Mouse (Mus musculus) layer of hippocampus, adult 11-12 months (tissue): ENCODE measurements around the gene Ccdc124.

Source experiments
- DNase-seq: peaks from one replicate; pipeline ENCODE4 v3.0.0; 2022; ENCODE audit warnings: low spot score

The Ccdc124 gene

GRCm38 (mm10) chr8:70873364-70873985 is at the start of gene Ccdc124:
Ccdc124 (minus strand) TSS chr8:70873935.
- DNase-seq = peak; percentile 97

DNA sequence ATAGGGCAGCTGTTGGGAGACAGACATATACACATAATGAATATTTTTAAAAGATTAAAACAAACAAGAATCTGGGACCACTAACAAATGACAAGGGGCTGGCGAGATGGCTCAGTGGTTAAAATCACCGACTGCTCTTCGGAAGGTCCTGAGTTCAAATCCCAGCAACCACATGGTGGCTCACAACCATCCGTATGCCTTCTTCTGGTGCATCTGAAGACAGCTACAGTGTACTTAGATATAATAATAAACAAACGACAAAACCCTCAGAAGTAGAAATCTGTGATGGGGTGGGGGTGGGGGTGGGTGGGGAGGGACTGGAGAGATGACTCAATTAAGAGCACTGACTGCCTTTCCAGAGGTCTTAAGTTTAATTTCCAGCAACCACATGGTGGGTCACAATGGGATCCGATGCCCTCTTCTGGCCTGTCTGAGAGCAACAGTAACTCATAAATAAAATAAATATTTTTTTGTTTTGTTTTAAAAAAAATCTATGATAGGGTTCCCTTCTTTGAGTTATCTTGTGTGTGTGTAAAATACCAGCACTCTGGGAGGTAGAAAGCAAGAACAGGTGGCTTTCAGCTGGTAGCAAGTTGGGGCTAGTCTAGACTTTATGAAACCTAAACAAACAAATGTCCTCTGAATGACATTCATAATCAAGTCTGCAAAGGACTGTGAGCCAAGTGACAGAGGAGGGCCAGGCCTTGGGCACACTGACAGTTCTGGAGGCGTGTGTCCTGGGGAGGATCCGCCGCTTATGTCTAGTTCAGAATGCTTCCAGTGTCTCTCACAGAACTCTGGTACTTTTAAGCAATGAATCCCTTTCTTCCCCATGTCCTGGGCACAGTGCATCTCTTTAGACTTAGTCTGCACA is 46.6 kb upstream of the Ccdc124 start:
- DNase-seq = no peak

DNA sequence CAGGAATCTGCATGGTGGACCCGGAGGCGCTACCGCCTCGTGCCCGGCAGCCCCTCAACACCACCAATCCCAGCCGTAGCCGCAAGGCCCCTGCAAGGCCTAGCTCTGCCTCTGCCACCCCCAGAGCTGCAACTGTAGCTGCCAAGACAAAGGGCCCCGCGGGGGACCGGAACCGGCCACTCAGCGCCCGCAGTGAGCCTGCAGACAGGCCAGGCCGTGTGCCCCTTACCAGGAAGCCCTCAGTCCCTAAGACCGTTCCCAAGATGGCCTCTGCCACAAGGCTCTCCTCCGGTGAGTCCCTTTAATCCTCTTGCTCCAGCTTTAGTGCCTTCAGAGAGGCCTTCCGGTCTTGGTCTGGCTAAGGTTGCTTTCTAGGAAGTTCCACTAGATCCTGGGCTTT is 41.0 kb upstream of the Ccdc124 start:
- no peak for DNase-seq

DNA sequence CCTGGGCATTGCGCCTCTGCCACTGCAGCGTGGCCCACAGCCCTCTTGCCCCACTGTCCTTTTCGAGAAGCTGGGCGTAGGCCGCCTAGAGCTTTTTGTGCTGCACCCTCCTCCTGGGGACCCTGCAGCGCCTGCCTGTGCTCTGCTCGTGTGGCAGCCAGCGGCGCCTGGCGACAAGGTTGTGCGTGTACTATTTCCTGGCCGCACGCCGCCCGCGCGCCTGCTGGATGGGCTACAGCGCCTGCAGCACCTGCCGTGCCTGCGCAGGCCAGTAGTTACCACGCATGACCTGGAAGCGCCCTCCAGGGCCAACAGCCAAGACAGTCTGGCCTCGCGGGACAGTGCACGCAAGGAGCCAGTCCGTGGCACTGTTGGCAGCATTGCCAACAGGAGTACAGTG is 39.8 kb upstream of the Ccdc124 start:
- DNase-seq = no peak

DNA sequence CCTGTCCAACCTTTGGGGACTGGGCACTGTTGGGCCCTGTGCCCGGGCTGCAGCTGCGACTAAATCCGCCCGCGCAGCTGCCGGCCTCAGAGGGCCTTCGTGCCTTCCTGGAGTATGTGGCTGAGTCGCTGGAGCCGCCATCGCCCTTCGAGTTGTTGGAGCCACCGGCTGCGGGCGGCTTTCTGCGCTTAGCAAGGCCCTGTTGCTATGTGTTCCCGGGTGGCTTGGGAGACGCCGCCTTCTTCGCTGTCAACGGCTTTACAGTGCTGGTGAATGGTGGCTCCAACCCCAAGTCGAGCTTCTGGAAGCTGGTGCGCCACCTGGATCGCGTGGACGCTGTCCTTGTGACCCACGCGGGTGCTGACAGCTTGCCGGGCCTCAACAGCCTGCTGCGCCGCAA is 39.2 kb upstream of the Ccdc124 start:
- no peak for DNase-seq

DNA sequence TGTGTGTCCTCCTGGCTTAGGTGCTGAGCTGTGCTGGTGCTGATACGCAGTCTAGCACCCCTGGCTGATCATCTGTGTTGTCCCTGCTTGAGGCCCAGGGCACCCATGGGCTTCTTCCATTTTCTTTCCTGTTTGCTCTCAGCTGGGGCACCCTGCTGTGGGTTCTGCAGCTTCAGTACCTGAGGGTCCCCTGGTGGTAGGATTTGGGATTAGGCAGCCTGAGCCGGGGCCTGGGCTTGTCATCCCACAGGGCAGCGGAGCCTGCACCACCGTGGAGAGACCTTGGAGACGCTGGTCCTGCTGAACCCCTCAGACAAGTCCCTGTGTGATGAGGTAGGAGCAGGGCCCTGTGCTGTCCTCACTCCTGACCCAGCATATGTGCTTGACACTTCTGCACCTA is 37.9 kb upstream of the Ccdc124 start:
- DNase-seq = no peak

DNA sequence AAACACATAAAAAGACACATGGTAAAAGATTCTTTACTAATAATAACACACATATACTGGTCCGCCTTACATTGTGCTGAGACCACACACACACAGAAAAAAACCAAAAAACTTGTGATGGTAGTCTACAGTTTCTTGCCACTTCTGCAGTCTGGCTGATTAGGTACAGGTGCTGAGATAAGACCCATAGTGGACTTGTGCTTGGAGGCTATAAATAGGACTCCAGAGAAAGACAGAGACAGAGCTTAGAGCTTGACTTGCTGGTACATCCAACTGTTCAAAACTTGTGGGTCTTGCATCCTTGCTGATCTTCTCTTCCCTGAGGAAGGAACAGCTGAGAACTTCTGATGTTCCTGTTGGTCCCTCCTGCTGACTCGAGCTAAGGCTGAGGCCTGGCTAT is 33.8 kb upstream of the Ccdc124 start:
- DNase-seq = no peak

DNA sequence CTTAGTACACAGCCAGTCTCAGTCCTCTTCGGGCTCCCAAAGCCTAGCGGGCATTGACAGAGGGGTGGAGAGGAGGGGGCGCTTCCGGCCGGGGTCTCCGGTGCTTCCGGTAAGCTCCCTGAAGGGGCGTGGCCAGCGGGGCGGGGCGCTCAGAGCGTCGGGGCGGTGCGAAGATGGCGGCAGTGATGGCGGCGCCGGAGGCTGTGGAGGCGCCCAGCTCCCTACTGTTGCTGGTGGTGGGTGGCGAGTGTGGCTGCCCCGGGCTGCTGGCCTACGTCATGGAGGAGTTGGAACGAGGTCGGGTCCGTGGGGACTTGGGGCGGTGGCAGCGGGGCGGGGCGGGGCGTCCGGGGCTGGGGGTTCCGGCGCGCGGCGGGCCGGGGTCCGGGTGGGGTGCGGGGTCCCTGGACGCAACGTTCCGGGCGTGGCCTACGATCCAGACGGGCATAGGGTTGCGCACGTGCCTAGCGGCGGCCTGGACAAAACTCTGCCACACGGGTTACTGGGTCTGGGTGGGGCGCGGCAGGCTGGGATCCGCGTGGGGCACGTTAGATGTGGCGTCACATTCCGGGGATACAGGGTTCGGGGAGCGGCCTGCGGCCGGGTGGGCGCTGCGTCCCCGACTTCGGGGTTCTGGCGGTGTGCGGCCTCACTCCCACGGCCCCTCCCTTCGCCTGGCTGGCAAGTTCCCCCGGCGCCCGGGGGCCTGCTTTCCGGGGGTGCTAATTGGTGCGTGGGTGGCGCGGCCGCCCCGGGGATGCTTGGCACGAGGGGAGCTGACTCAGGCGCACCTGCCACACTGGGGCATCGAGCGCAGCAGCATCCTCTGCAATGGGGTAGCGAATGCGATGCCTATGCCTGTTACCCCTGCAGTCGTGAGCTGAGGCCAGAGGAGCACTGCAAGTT is 32.3 kb upstream of the Ccdc124 start, which contains the start of gene Map1s:
TSS of gene Map1s (plus strand) at position 102 of the 906 bp plus-strand sequence.
- peak; percentile 84 for DNase-seq

- DNase-seq = no peak
These were observed 31.7 kb upstream of the Ccdc124 start for GRCm38 (mm10) chr8:70905463-70905830.

DNA sequence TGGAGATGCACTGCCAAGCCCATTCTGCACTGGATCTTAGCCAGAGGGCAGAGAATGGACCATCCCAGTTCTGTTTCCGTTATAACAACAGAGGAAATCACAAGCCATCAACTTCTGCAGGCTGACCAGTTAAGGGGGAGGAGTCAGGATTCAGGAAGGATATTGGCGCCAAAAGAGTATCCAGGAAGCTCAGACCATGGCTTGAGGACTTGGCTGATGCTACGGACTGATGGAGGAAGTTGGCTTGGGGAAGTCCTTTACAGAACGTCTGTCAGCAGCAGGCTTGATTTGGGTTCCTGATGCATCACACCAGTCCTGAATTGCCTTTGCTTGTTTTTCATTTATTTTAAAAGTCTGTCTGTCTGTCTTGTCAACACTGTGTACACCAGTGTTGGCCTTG is 30.8 kb upstream of the Ccdc124 start:
- DNase-seq = no peak

DNA sequence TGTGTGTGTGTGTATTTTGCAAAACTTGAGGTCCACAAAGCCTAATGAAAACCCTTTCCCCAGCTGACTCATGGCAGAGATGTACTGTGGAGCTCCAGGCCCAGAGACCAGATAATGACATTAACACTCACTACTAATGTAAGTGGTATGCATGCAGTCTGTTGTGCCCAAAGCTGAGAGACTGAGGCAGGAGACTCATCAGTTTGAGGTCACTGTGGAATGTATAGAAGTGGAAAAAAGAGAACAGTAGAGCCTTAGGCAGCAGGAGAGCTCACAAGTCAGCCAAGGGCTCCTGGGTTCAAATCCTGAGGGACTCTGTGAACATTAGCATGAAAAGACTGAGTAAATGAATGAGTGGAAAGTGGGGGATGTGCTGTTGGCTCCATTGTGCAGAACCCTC is 29.8 kb upstream of the Ccdc124 start:
- DNase-seq = no peak

- no peak for DNase-seq
These were observed 29.4 kb upstream of the Ccdc124 start for GRCm38 (mm10) chr8:70903112-70903511.

- no peak for DNase-seq
These were observed 28.5 kb upstream of the Ccdc124 start for GRCm38 (mm10) chr8:70902211-70902610.

DNA sequence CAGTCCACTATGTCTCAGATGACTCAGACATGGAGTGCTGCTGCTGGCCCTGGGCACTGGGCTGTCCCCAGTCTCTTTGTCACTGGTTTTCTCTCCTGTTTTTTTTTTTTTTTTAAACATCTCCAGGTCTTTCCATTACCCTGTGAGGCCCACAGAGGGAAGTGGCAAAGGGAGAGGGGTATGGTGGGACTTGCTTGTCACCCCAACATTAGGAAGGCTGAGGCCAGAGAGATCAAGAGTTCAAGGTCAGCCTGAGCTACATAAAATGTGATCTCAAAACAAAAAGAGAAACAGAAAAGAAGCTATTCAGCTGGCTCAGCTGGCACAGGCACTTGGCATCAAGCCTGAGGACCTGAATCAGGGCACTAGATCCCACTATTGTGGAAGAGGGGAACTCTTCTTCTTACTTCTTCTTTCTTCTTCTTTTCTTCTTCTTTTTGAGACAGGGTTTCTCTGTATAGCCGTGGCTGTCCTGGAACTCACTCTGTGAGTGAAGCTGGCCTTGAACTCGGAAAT is 27.2 kb upstream of the Ccdc124 start:
- DNase-seq = no peak

DNA sequence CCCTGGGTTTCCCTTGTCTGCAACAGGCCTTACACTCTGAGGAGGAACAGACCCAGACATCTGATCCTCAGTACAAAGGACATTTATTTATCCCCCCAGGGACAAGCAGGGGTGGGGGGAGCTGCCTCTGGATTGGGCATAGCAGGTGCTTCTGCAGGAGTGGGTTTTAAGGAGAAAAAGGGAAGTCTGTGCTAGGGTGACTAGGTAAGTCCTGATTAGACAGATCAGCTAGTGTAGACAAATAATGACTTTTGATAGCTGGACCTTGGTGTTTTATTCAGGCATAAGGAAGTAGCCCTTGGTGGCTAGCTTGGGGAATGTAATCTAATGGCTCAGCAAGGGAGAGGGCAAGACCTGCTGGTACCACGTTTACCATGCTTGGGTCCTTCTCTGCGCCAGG is 25.5 kb upstream of the Ccdc124 start:
- DNase-seq = no peak

GRCm38 (mm10) chr8:70898661-70899198 is 25.0 kb upstream of the Ccdc124 start:
- no peak for DNase-seq

DNA sequence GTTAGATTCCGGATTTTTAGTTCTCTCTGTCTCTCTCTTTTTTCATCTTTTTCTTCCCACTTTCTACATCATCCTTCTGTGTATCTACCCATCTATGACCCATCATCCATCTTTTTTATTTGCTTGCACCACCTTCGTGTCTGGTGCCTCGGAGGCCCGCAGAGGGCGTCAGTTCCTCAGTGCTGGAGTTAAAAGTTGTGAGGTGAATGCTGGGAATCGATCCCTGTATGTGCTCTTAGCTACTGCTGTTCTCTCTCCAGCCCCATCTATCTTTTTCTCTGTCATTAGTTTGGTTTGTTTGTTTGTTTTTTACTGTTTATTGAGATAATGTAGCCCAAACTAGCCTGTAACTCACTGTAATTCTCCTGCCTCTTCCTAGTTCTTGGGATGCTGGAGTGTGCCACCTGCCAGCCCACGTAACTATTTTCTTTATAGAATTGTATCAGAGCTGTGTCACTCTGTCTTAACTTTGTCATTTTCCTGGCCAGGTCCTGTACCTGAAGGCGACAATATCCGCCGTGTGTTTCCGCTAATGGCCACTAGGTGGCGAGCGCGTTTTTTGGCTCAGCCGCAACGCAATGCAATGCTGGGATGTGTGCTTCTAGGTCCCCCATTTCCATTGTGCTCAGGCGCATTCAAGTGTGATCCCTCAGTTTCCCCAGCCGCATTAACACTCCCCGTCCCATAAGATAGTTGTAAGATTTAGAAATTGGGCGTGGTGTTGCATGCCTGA is 24.1 kb upstream of the Ccdc124 start:
- DNase-seq = peak; percentile 88

DNA sequence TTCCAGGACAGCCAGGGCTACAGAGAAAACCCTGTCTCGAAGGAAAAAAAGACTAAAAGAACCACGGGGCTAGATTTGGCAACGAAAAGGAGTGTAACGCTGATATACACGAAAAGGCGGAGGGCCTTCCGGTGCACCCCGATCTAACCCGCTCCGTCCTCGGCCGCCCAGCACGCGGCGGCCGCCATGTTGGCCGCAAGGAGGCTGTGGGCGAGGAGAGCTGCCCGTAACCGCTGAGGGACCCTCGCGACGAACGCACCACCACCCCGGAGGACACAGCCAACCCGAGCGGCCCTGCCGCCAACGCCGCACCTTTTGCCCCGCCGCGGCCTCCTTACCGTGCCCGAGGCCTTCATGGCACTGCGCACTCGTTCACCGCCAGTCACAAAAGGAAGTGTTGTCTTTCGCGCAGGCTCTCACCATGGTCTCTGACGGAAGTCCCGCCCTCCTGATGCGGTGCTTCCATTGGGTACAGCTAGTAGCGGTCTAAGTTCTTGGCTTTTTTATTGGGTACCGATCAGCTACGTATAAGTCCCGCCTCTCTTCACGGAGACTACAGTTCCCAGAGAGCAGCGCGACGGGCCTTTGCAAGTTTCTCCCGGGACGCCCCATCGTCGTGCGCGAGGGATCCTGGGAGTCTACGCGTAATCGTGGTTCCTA is 23.4 kb upstream of the Ccdc124 start, which contains the start of gene Rpl18a:
TSS of gene Rpl18a (minus strand) at position 392 of the 660 bp plus-strand sequence.
- peak; percentile 98 for DNase-seq

- no peak for DNase-seq
These were observed 22.7 kb upstream of the Ccdc124 start for GRCm38 (mm10) chr8:70896316-70897020.
